Mouse (Mus musculus) heart, postnatal 0 days (tissue): ENCODE results near the gene Dcbld1.

Experiments
- CTCF ChIP-seq: IDR thresholded peaks from 2 replicates; pipeline ENCODE4 v1.5.1; 2016; ENCODE audit warnings: antibody characterized with exemption, control low read depth, low read depth
- EP300 ChIP-seq: IDR thresholded peaks from 2 replicates; pipeline ENCODE4 v1.6.1; 2016; ENCODE audit warnings: antibody characterized with exemption, low read depth

DNA sequence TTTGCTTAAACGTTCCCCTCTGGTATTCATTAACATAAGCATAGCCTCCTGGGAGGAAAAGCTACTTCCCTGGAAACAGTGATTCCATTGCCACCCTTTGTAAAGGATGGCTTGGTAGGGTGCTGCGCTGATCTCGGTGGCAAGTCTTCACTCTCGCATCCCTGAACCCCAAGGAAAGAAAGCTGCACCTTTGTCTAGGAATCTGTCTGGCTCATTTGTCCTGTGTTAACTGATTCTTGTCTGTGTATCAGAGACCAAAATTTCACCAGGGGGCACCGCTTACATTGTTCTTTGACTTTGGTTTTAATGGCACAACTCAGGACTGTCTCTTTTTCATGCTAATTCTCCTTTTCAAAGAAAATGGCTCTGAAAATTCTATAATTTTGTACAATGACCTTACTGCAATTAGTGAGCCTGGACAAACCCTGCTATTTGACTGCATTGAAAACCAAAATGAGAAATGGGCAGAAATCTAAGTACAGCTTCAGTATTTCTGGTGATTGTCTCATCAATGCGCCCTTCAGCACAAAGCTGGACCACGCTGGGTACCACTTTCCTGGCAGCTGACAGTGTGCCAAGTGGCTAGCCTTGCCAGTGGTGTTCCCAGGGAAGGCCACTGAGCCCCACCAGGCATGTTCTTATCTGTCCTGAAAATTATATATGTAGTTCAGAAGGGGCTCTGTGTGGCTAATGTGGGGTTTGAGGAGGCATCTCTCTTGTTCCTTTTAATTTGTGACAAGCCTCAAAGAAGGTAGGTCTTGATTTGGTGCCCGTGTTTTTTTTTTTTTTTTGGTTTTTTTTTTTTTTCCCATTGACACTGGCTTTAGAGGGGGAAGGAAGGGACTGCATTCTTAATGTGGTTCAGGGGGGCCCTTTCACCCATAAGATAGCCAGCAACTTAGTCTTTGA lies 40.8 kb downstream of the Dcbld1 start:
- TF ChIP-seq EP300 (no peak), CTCF (no peak)
